Mouse (Mus musculus): ENCODE measurements around the gene Klhdc3.

Gene Klhdc3

DNA sequence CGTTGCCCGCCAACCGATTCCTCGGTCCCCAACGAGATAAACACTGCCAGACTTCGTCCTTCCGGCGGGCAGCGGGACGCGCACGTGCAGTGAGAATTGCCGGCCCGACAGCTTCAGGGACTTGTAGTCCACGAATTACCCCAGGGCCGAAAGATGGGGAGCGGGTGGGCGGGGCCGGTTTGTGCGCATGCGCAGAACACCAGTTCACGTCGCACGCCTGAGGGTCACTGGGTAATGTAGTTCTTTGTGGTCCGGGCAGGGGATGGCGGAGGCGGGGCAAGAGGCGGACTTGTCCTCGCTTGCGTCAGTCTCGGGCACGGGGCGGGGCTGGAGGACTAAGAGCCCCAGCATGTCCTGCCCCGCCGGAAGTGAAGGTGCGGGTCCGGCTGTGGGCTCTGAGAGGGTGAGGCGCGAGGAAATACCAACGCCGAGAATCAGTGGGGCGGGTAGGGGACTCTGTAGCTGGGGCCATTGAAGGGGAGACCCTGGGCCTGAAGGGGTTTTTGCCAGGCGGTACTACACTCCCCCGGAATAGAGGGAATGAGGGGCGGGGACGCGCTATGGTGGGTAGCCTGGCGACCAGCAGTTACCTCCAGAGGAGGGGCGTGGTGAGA is at the start of gene Klhdc3:
Gene Klhdc3 (minus strand): TSS at position 155 of the 614 bp plus-strand sequence.
- peak; percentile 95 for DNase-seq (ENCODE audit: low read depth, low spot score)

DNA sequence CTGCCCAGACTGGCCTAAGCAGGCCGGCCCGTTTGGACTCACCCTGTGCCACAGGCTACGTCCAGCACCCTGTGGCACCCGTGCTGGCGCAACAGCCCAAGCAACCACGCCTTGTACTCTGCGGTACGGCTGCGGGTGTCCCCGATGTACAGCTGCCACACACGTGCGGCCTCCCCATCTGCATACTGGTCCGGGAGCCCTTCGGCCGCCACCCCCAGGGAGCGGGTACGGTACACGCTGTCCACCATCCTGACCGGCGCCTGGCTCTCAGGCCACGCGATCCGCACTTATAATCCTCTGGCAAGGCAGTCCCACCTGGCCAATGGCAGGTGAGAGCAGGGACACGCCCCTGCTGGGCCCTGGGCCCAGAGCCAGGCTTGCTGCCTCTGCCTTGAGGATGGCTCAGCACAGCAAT is 48.2 kb upstream of the Klhdc3 start, which contains the start of gene Gnmt:
Gene Gnmt (minus strand): TSS at position 265 of the 415 bp plus-strand sequence.
- DNase-seq (ENCODE audit: low read depth, low spot score): no peak

DNA sequence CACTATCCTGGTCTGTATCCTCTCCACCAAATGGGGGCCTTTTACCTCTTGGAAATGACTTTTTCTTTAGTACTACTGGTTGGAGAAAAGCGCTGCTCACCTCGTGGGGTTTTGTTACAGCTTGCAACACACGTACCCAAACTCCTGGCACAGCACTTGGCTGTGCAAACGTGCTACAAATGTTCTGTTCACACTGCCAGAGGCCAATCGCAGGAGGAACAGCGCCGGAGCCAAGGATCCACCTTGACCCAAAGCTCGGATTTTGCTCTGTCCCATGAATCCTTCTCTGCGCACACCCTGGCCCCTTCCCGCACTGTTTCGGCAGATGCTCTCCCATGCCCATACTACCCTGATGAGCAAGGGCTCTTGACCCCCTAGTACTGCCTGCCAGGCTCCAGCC is 47.8 kb upstream of the Klhdc3 start:
- no peak for DNase-seq (ENCODE audit: low read depth, low spot score)

DNA sequence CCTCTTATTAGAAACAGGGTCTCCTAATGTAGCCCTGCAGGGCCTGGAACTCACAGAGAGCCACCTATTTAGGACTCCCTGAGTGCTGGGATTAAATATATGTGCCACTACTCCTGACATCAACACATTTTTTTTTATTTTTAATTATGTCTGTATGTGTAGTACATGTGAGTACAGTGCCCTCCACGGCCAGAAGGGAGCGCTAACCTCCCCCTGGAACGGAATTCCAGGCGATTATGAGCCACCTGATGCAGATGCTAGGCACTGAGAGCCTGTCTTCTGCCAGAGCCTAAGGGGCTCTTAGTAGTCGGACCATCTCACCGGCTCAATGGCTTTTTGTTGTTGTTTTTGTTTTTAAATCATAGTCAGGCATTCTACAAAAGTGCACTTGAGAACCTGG is 47.3 kb upstream of the Klhdc3 start:
- no peak for DNase-seq (ENCODE audit: low read depth, low spot score)

DNA sequence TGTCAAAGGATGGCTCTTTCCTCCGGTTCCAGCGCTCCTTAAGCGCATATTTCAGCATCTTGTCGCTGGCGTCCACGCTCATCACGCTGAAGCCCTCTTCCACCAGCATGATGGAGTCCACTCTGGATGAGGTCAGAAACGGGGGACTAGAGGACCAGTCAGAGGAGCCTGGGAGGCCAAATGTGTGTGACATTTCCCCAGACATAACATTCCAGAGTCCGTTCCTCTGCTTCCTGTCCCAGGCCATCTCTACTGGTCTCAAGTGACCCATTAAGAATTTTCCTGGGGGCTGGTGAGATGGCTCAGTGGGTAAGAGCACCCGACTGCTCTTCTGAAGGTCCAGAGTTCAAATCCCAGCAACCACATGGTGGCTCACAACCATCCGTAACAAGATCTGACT is 46.6 kb upstream of the Klhdc3 start:
- DNase-seq (ENCODE audit: low read depth, low spot score): no peak

DNA sequence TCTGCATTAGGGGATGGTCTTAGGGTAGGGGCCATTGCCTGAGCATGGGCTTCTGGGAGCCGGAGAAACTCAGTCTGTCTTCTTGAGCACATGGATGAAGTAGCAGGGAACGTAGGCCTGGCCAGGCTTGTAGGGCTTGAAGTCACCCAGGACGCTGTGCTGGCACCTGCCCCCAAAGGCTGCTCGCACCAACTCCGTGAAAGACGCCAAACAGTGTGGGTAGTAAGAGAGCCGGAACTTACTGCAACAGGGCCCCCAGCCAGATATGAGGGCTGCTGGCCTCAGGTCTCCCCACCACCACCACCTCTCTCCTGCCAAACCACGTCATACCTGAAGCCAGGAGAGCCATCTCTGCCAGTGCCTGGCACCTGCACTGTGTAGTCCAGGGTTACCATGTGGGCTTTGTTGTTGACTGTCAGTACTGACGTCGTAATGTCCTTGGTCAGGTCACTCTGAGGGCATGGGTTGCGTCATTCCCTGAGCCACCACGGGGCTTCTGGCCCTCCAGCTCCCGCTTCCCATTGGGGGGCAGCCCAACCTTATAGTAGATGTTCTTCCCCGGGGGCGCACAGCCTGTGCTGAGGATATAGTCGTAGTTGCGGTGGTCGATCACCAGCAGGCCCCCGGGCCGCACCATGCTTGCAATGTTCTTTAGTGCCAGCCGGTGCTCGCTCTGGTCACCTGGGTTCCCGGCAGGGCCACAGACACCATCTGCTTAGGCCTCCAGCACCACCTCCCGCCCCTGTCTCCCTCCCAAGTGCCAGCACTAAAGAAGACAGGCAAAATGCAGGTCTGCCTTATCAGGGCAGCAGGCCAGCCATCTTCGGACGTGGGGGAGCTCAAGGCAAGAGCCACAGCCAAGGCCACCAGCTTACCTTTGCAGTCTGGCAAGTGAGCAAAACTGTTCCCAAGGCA is 45.3 kb upstream of the Klhdc3 start:
- no peak for DNase-seq (ENCODE audit: low read depth, low spot score)

DNA sequence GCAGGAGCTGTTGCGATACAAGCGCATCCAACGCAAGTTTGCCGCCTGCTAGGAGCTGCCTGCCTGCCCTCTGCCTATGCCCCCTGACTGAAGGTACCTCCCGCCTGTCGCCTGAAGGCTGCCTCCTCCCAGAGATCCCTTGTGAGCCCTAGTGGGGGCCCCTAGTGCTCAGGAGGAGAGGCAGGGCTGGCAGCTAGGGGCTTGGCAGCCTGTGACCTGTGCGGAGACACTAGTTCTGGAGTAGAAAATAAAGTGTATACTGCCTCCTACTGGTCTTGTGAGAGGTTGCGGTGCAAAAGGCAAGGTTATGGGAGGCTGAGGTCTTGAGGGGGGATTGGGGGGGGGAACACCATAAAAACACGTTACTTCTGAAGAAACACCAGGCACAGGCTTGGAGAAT is 44.6 kb upstream of the Klhdc3 start:
- no peak for DNase-seq (ENCODE audit: low read depth, low spot score)

DNA sequence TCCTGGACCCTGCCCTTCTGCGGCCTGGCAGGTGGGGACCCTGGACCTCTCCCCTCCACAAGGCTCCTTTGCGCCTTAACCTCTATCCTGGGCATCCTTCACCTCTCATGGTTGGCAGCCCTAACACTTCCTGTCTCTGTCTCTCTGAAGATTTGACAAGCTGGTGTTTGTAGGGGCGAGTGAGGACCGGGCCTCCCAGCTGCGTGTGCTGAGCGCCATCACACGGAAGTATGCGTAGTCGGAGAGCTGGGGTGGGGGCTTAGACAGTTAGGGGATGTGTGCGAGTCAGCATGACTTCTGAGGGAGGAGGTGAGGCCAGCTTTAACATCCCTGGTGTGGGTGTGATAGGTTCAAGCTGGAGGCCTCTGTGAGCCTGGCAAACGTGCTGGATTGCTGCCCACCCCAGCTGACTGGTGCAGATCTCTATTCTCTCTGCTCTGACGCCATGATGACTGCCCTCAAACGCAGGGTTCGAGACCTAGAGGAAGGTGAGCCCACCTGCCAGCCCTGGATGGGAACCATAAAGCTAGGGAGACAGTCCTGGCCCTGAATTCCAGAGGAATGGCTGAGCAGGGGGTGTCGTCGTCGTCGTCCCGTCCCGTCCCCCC is 43.9 kb upstream of the Klhdc3 start:
- no peak for DNase-seq (ENCODE audit: low read depth, low spot score)

DNA sequence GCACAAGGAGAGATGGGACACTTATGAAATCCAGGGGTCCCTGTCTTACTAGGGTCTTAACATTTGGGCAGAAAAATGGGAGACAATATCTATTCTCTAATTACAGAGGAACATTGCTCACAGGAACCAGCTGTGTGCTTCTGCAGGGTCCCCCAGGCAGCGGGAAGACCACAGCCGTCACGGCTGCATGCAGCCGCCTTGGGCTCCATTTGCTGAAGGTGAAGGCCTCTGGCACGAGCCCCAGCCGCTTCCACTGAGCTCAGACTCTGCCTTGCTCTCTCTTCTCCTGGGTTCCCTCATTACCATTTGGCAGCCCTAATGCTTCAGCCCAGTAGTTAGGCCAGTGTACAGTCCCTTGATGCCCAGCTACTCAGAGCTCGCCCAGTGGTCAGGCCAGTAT is 40.4 kb upstream of the Klhdc3 start:
- no peak for DNase-seq (ENCODE audit: low read depth, low spot score)

DNA sequence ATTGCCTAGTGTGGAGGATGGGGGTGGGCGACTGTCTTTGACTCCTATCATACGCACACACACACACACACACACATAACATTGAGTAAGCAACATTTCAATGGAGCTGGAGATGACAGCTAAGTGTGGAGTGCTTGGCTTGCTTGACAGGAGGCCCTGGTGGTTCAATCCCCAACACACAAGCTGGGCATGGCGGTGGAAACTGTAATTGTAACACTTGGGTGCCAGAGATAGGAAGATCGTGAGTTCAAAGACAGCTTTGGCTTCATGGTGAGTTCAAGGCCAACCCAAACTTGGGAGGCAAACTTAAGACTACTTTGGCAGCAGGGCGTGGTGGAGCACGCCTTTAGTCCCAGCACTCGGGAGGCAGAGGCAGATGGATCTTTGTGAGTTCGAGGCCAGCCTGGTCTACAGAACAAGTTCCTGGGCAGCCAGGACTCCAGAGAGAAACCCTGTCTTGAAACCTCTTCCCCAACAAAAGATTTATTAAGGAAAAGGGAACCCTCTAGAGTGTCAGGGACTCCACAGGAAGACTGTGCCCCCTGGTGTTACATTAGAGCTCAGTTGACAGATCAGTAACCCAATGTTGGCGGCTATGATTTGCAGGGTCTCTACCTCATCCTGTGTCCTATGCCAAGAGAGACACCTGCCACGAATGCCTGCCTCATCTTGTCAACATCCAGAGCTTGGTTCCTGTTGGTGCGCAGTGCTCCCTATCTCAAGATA is 34.2 kb upstream of the Klhdc3 start:
- DNase-seq (ENCODE audit: low read depth, low spot score): no peak

DNA sequence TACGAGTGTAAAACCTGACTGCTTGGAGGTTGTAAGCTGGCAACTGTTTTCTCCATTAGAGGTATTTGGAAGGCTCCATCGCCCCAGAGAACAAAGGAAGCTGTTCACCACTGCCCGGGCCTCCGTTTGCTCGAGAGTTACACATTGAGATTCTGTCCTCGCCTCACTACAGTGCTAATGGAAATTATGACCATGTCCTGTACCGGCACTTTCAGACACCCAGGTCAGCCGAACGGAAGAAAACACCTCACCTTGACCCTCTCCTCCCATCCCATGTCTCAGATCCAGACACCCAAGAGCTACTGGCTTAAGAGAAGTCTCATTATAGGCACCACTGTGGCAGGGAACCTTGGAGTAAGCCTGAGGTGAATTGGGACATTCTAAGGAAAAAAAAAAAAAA is 33.1 kb upstream of the Klhdc3 start:
- DNase-seq (ENCODE audit: low read depth, low spot score): no peak

DNA sequence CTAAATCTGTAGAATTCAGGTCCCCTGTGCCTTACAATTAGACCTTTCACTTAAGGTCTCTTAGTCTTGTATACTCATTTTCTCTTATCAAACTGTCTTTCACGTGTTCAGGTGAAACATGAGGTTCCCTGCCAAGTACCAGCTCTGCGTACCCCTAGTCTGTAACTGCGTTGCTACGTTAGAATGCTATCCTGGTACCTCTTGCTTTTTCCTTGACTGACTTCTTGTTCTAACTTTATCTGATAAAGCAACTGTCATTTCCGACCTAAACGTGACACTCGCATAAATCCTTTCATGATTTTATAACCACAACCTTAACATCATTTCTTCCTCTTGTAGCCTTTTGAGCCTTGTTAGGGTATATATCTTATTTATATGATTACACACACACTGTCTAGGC is 31.7 kb upstream of the Klhdc3 start:
- no peak for DNase-seq (ENCODE audit: low read depth, low spot score)

DNA sequence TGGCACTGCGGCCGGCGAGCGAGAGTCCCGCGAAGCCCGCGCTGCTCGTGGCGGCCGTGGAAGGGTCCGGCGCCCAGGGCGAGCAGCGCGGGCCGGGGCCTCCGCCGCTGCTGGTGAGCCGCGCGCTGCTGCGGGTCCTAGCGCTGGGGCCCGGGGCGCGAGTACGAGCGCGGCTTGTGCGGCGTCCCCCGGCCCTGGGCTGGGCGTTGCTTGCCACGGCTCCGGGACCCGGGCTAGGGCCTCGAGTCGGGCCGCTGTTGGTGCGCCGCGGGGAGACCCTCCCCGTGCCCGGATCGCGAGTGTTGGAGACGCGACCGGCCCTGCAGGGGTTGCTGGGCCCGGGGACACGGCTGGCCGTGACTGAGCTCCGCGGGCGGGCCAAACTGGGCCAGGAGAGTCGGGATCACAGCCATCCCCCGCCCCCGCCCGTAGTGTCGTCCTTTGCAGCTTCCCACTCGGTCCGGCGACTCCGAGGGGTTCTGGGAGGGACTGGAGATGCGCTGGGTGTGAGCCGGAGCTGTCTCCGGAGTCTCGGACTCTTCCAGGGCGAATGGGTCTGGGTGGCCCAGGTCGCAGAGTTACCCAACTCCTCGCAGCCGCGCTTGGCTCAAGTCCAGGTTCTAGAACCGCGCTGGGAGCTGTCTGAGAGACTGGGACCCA is 31.0 kb upstream of the Klhdc3 start:
- no peak for DNase-seq (ENCODE audit: low read depth, low spot score)

DNA sequence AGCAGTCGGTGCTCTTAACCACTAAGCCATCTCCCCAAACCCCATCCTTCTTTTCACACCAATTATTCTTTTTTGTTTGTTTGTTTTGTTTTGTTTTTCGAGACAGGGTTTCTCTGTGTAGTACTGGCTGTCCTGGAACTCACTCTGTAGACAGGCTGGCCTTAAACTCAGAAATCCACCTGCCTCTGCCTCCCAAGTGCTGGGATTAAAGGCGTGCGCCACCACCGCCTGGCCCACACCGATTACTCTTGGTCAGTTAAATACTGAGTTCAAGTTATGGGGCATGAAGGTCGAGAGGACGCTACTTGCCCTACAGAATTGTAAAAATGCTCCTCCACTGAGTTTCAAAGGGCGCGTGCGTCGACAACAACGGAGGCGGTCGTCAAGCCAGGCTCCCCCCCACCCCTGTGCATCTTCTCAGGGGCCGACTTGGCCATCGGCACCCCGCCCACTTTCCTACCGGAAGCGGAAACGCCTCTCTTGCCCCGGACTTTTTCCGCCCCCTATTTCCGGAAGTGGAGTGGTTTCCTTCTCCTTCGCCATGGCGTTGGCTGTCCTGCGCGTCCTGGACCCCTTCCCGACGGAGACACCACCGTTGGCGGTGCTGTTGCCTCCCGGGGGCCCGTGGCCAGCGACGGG is 30.4 kb upstream of the Klhdc3 start, which contains the start of gene Pex6:
Gene Pex6 (plus strand): TSS at position 505 of the 639 bp plus-strand sequence.
- peak; percentile 85 for DNase-seq (ENCODE audit: low read depth, low spot score)

DNA sequence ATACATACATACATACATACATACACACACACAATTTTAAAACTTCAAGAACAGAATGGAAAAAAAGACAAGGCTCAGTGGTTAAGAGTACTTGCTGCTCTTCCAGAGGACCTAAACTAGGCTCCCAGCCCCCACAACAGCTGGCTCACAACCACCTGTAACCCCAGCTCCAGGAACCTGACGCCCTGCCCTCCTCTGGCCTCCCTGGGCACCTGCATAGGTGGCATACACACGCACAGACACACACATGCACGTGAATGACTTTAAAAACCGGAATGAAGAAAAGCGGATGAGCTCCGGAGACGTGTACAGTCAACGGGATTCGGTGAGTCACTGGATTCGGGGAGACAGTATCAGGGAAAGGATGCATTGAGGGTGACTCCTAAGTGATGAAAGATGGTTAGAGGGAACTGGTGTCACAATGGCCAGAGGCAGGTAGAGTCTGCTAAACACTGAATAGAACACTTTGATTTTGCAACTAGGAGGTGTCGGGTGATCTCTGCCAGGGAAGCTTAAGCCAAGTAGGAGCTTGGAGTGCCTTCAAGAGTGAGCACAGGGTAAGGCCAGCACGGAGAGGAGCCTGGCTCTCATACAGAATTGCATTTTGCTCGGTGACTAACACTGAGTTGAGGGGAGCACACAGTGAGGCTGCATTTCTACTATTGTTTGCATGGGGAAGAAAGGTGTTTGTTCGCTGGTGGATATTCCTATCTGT is 25.8 kb upstream of the Klhdc3 start:
- DNase-seq (ENCODE audit: low read depth, low spot score): no peak

DNA sequence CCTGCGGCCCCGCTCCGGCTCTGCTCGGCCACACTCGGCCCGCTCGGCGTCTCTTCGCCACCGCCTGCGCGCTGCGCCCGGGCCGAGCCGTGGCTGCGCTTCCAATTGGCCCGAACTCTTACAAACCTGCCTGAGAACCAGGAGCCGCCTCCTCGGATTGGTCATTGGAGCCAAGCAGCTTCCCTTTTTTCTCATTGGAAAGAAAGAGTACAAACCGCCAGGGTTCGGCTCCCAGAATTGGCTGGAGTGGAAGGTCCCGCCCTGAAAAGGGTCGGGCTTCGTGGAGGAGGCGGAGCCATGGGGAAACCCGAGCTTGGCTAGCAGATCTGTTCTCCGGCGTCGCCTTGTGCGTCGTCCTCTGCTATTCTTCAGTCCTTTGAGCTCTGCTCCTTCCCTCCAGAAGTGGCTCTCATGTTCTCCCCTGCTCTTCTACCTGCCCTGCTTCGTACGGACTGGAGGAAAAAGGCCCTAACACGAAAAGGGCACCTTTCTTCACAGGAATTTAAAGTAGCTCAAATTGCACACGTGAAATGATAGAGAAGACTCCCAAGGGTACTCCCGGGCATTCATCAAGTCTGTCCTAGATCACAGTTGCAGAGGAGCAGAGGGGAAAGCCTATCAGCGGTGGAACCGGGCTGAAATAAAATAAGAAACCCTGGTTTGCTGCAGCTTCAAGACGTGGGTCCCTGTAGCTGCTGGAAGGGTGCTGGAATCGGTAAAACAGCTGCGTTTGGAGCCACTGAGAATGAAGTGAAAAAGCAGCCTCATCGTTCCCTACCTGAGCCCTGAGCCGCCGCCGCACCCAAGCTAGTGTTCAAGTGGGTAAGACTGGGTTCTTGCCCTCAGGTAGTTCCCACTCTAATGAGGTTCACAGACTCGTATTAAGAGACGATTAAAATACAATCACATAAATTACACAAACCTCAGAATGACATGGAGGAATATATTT is 24.4 kb upstream of the Klhdc3 start, which contains the start of gene Ppp2r5d:
Gene Ppp2r5d (minus strand): TSS at position 225 of the 949 bp plus-strand sequence.
- DNase-seq (ENCODE audit: low read depth, low spot score): peak; percentile 91

DNA sequence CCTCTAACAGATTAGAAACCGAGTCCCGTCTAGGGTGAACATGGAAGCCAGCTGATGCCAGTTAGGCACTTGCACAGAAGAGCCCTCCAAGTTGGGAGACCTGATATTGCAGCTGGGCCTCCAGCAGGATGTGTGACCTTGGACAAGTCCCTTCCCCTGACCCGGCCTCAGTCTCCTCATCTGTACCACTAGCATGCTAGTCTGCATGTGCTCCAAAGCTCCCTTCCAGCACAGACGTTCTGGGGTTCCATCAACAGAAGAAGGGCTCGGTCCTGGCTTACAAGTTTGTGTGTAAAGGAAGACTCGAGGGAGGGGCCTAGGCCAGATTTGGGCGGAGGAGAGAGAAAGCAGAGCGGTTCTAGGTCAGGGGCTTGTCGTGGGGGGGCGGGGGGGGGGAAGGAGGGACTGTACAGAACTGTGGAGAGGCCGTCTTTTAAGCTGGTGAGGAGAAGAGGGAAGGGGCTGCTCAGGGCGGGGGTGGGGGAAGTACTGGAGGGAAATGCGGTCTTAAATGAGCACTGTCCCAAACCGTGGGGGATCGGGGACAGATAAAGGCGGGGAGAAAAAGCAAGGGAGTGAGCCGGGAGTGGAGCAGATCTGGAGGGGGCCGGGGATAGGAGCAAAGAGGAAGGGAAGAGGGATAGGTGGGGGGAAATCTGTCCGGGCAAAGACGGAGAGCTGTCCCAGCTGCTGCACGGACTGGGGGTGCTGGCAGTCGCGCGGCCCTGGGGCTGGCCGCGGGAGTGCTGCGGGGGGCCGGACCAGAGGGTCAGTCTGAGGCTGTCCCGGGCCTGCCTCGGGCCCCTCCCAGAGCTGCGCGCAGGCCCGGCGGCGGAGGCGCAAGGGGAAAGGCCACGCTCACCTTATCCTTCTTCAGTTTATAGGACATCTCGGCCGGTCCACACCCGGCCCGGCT is 23.5 kb upstream of the Klhdc3 start:
- no peak for DNase-seq (ENCODE audit: low read depth, low spot score)

DNA sequence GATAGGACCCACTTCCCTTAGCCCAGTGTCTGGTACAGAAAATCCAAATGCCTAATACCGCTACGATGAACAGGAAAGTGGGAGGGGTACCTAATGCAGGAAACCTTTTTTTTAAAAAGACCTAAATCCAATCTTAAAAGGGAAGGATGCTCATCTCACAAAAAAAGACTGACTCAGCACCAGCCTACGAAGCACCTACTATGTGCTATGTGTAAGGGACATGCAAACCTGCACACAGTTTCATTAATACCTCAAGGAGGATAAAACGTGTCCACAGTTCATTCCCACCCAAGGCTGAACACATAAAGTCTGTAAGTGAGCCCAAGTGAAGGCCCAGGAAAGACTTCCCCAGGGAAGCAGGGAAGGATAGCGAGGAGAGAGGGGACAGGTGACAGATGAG is 21.8 kb upstream of the Klhdc3 start:
- no peak for DNase-seq (ENCODE audit: low read depth, low spot score)

Data from WW6 (cell line).